Mouse (Mus musculus): ENCODE measurements around the gene Myo15b. TPM values are rescaled to one million over a fixed set of nuclear protein-coding genes. Genes with fewer than 3 reads are reported as not detected.
A peak's percentile ranks its signal among the peaks of the same experiment; 100 is the strongest.
"Not testable (repeated sequence)": the region's sequence is repeated elsewhere in the genome, so short reads cannot be mapped to it uniquely, and the experiment has no call there.

The Myo15b gene
- polyA plus RNA-seq, 1 experiment from 2014 or later: 1.5 TPM

GRCm38 (mm10) chr11:115854674-115855073, 3.5 kb upstream of the Myo15b start:
- WGBS (ENCODE audit: insufficient replicate concordance): 74% methylated on average over 6 of the region's 6 CpGs

GRCm38 (mm10) chr11:115857146-115857545, 1.1 kb upstream of the Myo15b start:
- not testable (repeated sequence) for H3K9ac ChIP-seq (ENCODE audit: low read depth, low read length); H3K27ac ChIP-seq (ENCODE audit: low read length); H3K4me3 ChIP-seq (ENCODE audit: low read depth, low read length); H3K9me3 ChIP-seq (replicated peaks; ENCODE audit: control insufficient read depth, low read length); H3K36me3 ChIP-seq (ENCODE audit: control insufficient read depth, insufficient read depth); ATAC-seq (ENCODE audit: low read depth); H3K4me2 ChIP-seq (ENCODE audit: low read depth, low read length)
- H3K4me1 ChIP-seq (ENCODE audit: control insufficient read depth, low read depth, low read length): peaks cover 12% of the 10 kb centered on the region
- H3K27me3 ChIP-seq (ENCODE audit: control insufficient read depth, insufficient read depth, low read depth, low read length): peaks cover 45% of the 10 kb centered on the region
- 76% methylated on average over 4 of the region's 4 CpGs for WGBS (ENCODE audit: insufficient replicate concordance)

More at GRCm38 (mm10) chr11:115854674-115855073, 3.5 kb upstream of the Myo15b start:
- H3K9me3 ChIP-seq (replicated peaks; ENCODE audit: control insufficient read depth, low read length): no peaks in the 10 kb centered on the region
- peaks cover 12% of the 10 kb centered on the region for H3K4me1 ChIP-seq (ENCODE audit: control insufficient read depth, low read depth, low read length)
- H3K27ac ChIP-seq (ENCODE audit: low read length): no peak overlapping the region
- no peak for ATAC-seq (ENCODE audit: low read depth)
- H3K27me3 ChIP-seq (ENCODE audit: control insufficient read depth, insufficient read depth, low read depth, low read length): peaks cover 25% of the 10 kb centered on the region
- no peak overlapping the region for H3K4me2 ChIP-seq (ENCODE audit: low read depth, low read length)
- H3K36me3 ChIP-seq (ENCODE audit: control insufficient read depth, insufficient read depth): peaks cover 8% of the 10 kb centered on the region
- no peak overlapping the region for H3K9ac ChIP-seq (ENCODE audit: low read depth, low read length)
- H3K4me3 ChIP-seq (ENCODE audit: low read depth, low read length): no peak overlapping the region

- no peaks in the 10 kb centered on the region for H3K9me3 ChIP-seq (replicated peaks; ENCODE audit: control insufficient read depth, low read length)
- H3K27ac ChIP-seq (ENCODE audit: low read length): no peak overlapping the region
- no peak overlapping the region for H3K9ac ChIP-seq (ENCODE audit: low read depth, low read length)
- ATAC-seq (ENCODE audit: low read depth): no peak
- no peak overlapping the region for H3K4me2 ChIP-seq (ENCODE audit: low read depth, low read length)
- H3K4me1 ChIP-seq (ENCODE audit: control insufficient read depth, low read depth, low read length): peaks cover 12% of the 10 kb centered on the region
- 53% methylated on average over 13 of the region's 13 CpGs for WGBS (ENCODE audit: insufficient replicate concordance)
- no peak overlapping the region for H3K4me3 ChIP-seq (ENCODE audit: low read depth, low read length)
- peaks cover 3% of the 10 kb centered on the region; the same call in 1 of the 2 replicates for H3K36me3 ChIP-seq (ENCODE audit: control insufficient read depth, insufficient read depth)
- H3K27me3 ChIP-seq (ENCODE audit: control insufficient read depth, insufficient read depth, low read depth, low read length): peaks cover 45% of the 10 kb centered on the region
Measured at GRCm38 (mm10) chr11:115857936-115858335, 270 bp upstream of the Myo15b start.

GRCm38 (mm10) chr11:115859143-115859945, 1.1 kb downstream of the Myo15b start:
- peak overlapping the region; percentile 33 for H3K9ac ChIP-seq (ENCODE audit: low read depth, low read length)
- H3K36me3 ChIP-seq (ENCODE audit: control insufficient read depth, insufficient read depth): no peaks in the 10 kb centered on the region
- H3K27me3 ChIP-seq (ENCODE audit: control insufficient read depth, insufficient read depth, low read depth, low read length): peaks cover 48% of the 10 kb centered on the region
- WGBS (ENCODE audit: insufficient replicate concordance): 2% methylated on average over 75 of the region's 75 CpGs
- peak overlapping the region; percentile 51 for H3K4me3 ChIP-seq (ENCODE audit: low read depth, low read length)
- peaks cover 12% of the 10 kb centered on the region for H3K4me1 ChIP-seq (ENCODE audit: control insufficient read depth, low read depth, low read length)
- peak; percentile 84 for ATAC-seq (ENCODE audit: low read depth)
- no peak overlapping the region for H3K27ac ChIP-seq (ENCODE audit: low read length)
- H3K4me2 ChIP-seq (ENCODE audit: low read depth, low read length): peak overlapping the region; percentile 68
- H3K9me3 ChIP-seq (replicated peaks; ENCODE audit: control insufficient read depth, low read length): no peaks in the 10 kb centered on the region

- Histone ChIP-seq H3K27me3 (ENCODE audit: control insufficient read depth, insufficient read depth, low read depth, low read length) (peaks cover 31% of the 10 kb centered on the region), H3K27ac (ENCODE audit: low read length) (no peak overlapping the region), H3K9ac (ENCODE audit: low read depth, low read length) (no peak overlapping the region), H3K4me2 (ENCODE audit: low read depth, low read length) (no peak overlapping the region), H3K36me3 (ENCODE audit: control insufficient read depth, insufficient read depth) (no peaks in the 10 kb centered on the region), H3K9me3 (replicated peaks; ENCODE audit: control insufficient read depth, low read length) (no peaks in the 10 kb centered on the region), H3K4me1 (ENCODE audit: control insufficient read depth, low read depth, low read length) (peaks cover 5% of the 10 kb centered on the region), H3K4me3 (ENCODE audit: low read depth, low read length) (no peak overlapping the region)
- 71% methylated on average over 8 of the region's 8 CpGs for WGBS (ENCODE audit: insufficient replicate concordance)
- ATAC-seq (ENCODE audit: low read depth): no peak
Measured at GRCm38 (mm10) chr11:115863895-115864294, 5.7 kb downstream of the Myo15b start.

GRCm38 (mm10) chr11:115869393-115869792, 11.2 kb downstream of the Myo15b start:
- no peaks in the 10 kb centered on the region for H3K9me3 ChIP-seq (replicated peaks; ENCODE audit: control insufficient read depth, low read length)
- H3K27ac ChIP-seq (ENCODE audit: low read length): no peak overlapping the region

GRCm38 (mm10) chr11:115872437-115872836, 14.2 kb downstream of the Myo15b start:
- Histone ChIP-seq H3K4me1 (ENCODE audit: control insufficient read depth, low read depth, low read length) (peaks cover 16% of the 10 kb centered on the region), H3K9me3 (replicated peaks; ENCODE audit: control insufficient read depth, low read length) (no peaks in the 10 kb centered on the region), H3K27ac (ENCODE audit: low read length) (no peak overlapping the region), H3K9ac (ENCODE audit: low read depth, low read length) (no peak overlapping the region), H3K4me2 (ENCODE audit: low read depth, low read length) (no peak overlapping the region), H3K36me3 (ENCODE audit: control insufficient read depth, insufficient read depth) (no peaks in the 10 kb centered on the region), H3K4me3 (ENCODE audit: low read depth, low read length) (no peak overlapping the region), H3K27me3 (ENCODE audit: control insufficient read depth, insufficient read depth, low read depth, low read length) (no peaks in the 10 kb centered on the region)
- 47% methylated on average over 4 of the region's 4 CpGs for WGBS (ENCODE audit: insufficient replicate concordance)
- peak; percentile 70 for ATAC-seq (ENCODE audit: low read depth)

More at GRCm38 (mm10) chr11:115869393-115869792, 11.2 kb downstream of the Myo15b start:
- H3K36me3 ChIP-seq (ENCODE audit: control insufficient read depth, insufficient read depth): no peaks in the 10 kb centered on the region
- no peak overlapping the region for H3K4me2 ChIP-seq (ENCODE audit: low read depth, low read length)
- no peak overlapping the region for H3K9ac ChIP-seq (ENCODE audit: low read depth, low read length)
- ATAC-seq (ENCODE audit: low read depth): peak; percentile 20; the same call in 1 of the 2 replicates
- WGBS (ENCODE audit: insufficient replicate concordance): 33% methylated on average over 8 of the region's 8 CpGs
- H3K4me3 ChIP-seq (ENCODE audit: low read depth, low read length): no peak overlapping the region
- H3K4me1 ChIP-seq (ENCODE audit: control insufficient read depth, low read depth, low read length): peaks cover 12% of the 10 kb centered on the region
- no peaks in the 10 kb centered on the region; the same call in 1 of the 2 replicates for H3K27me3 ChIP-seq (ENCODE audit: control insufficient read depth, insufficient read depth, low read depth, low read length)

- peaks cover 9% of the 10 kb centered on the region for H3K4me1 ChIP-seq (ENCODE audit: control insufficient read depth, low read depth, low read length)
- no peaks in the 10 kb centered on the region for H3K9me3 ChIP-seq (replicated peaks; ENCODE audit: control insufficient read depth, low read length)
- ATAC-seq (ENCODE audit: low read depth): no peak
- H3K27ac ChIP-seq (ENCODE audit: low read length): no peak overlapping the region
- H3K36me3 ChIP-seq (ENCODE audit: control insufficient read depth, insufficient read depth): no peaks in the 10 kb centered on the region
- H3K27me3 ChIP-seq (ENCODE audit: control insufficient read depth, insufficient read depth, low read depth, low read length): no peaks in the 10 kb centered on the region
- no peak overlapping the region for H3K9ac ChIP-seq (ENCODE audit: low read depth, low read length)
- H3K4me2 ChIP-seq (ENCODE audit: low read depth, low read length): no peak overlapping the region
- 74% methylated on average over 3 of the region's 3 CpGs for WGBS (ENCODE audit: insufficient replicate concordance)
- H3K4me3 ChIP-seq (ENCODE audit: low read depth, low read length): no peak overlapping the region
Measured at GRCm38 (mm10) chr11:115875935-115876334, 17.7 kb downstream of the Myo15b start.

- ATAC-seq (ENCODE audit: low read depth): no peak
- peaks cover 9% of the 10 kb centered on the region for H3K4me1 ChIP-seq (ENCODE audit: control insufficient read depth, low read depth, low read length)
- H3K9ac ChIP-seq (ENCODE audit: low read depth, low read length): no peak overlapping the region
- no peak overlapping the region for H3K27ac ChIP-seq (ENCODE audit: low read length)
- 60% methylated on average over 5 of the region's 5 CpGs for WGBS (ENCODE audit: insufficient replicate concordance)
- H3K4me2 ChIP-seq (ENCODE audit: low read depth, low read length): no peak overlapping the region
- no peak overlapping the region for H3K4me3 ChIP-seq (ENCODE audit: low read depth, low read length)
- no peaks in the 10 kb centered on the region for H3K9me3 ChIP-seq (replicated peaks; ENCODE audit: control insufficient read depth, low read length)
- H3K36me3 ChIP-seq (ENCODE audit: control insufficient read depth, insufficient read depth): no peaks in the 10 kb centered on the region
- H3K27me3 ChIP-seq (ENCODE audit: control insufficient read depth, insufficient read depth, low read depth, low read length): no peaks in the 10 kb centered on the region
Measured at GRCm38 (mm10) chr11:115876438-115876837, 18.2 kb downstream of the Myo15b start.
